Mouse (Mus musculus) myocyte (in vitro differentiated cells): ENCODE results near the gene Smoc2.

Source experiments
- POLR2A ChIP-seq: IDR thresholded peaks from one replicate; pipeline ENCODE4 v1.6.1; 2011; ENCODE audit warnings: low read depth, mild to moderate bottlenecking, control low read depth, moderate library complexity; ENCODE audit not compliant: insufficient read length
- POLR2AphosphoS2 ChIP-seq: IDR thresholded peaks from one replicate; pipeline ENCODE4 v1.6.1; 2011; ENCODE audit warnings: low read depth, control low read depth; ENCODE audit not compliant: insufficient read length
- SRF ChIP-seq: IDR thresholded peaks from one replicate; pipeline ENCODE4 v1.6.1; 2011; ENCODE audit warnings: low read depth; ENCODE audit not compliant: control insufficient read depth, insufficient read length
- USF1 ChIP-seq: IDR thresholded peaks from one replicate; pipeline ENCODE4 v1.6.1; 2011; ENCODE audit warnings: low read depth, mild to moderate bottlenecking, control low read depth, moderate library complexity

DNA sequence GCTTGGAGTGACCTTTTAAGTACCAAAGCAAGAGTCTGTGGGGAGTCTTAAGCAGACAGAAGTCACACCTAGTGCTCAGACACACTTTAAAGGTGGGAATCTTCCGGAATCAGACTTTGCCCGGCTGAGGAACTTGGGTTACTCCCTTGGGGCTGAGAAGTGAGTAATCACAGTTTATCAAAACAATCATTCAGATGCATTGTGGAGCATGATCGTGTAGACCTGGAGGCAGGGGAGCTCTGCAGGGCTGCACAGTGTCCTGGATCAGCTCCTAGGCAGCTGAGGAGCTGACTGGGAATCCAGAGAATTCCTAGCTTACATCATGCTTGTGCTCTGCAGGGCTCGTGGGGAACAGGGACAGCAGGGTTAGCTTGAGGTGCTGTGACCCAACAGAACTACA is 104.7 kb downstream of the Smoc2 start:
- TF ChIP-seq SRF (no peak), POLR2A (no peak), USF1 (no peak), POLR2AphosphoS2 (no peak)
